Mouse (Mus musculus): ENCODE measurements around the gene Tmem119. TPM values are rescaled to one million over a fixed set of nuclear protein-coding genes. Genes with fewer than 3 reads are reported as not detected.

Gene Tmem119
- polyA plus RNA-seq, 1 experiment from 2014 or later: 3.4 TPM

- Histone ChIP-seq H3K27ac (ENCODE audit: low read depth) (no peak overlapping the region), H3K4me1 (ENCODE audit: insufficient read depth) (peaks cover 18% of the 10 kb centered on the region), H3K9me3 (ENCODE audit: low read length) (no peaks in the 10 kb centered on the region), H3K4me3 (ENCODE audit: low read depth, low read length) (no peak overlapping the region), H3K36me3 (replicated peaks; ENCODE audit: insufficient read depth, low read length) (no peaks in the 10 kb centered on the region), H3K9ac (replicated peaks) (no peak overlapping the region), H3K4me2 (ENCODE audit: low read depth, low read length) (no peak overlapping the region), H3K27me3 (ENCODE audit: insufficient read depth, low read length) (no peaks in the 10 kb centered on the region)
- DNase-seq (no peak), ATAC-seq (no peak)
- 59% methylated on average over 2 of the region's 2 CpGs for WGBS (ENCODE audit: insufficient replicate concordance)
- no peak for TF ChIP-seq CTCF (IDR thresholded peaks at IDR 0.05; ENCODE audit: low read depth)
- TF ChIP-seq EP300 (IDR thresholded peaks at IDR 0.05; ENCODE audit: low read depth): no peak
Measured at GRCm38 (mm10) chr5:113808177-113808576, 7.9 kb upstream of the Tmem119 start.

- no peak overlapping the region; the same call in 1 of the 2 replicates for H3K27ac ChIP-seq (ENCODE audit: low read depth)
- TF ChIP-seq EP300 (IDR thresholded peaks at IDR 0.05; ENCODE audit: low read depth) (no peak), CTCF (IDR thresholded peaks at IDR 0.05; ENCODE audit: low read depth) (no peak)
- H3K4me1 ChIP-seq (ENCODE audit: insufficient read depth): peaks cover 16% of the 10 kb centered on the region
- no peak overlapping the region for H3K4me3 ChIP-seq (ENCODE audit: low read depth, low read length)
- WGBS (ENCODE audit: insufficient replicate concordance): 58% methylated on average over 9 of the region's 9 CpGs
- H3K27me3 ChIP-seq (ENCODE audit: insufficient read depth, low read length): no peaks in the 10 kb centered on the region
- DNase-seq (no peak), ATAC-seq (no peak)
- no peak overlapping the region for H3K4me2 ChIP-seq (ENCODE audit: low read depth, low read length)
- no peaks in the 10 kb centered on the region for H3K36me3 ChIP-seq (replicated peaks; ENCODE audit: insufficient read depth, low read length)
- H3K9ac ChIP-seq (replicated peaks): no peak overlapping the region
- no peaks in the 10 kb centered on the region for H3K9me3 ChIP-seq (ENCODE audit: low read length)
Measured at GRCm38 (mm10) chr5:113807712-113808111, 7.4 kb upstream of the Tmem119 start.

GRCm38 (mm10) chr5:113806414-113806813 lies 6.1 kb upstream of the Tmem119 start:
- no peaks in the 10 kb centered on the region for H3K27me3 ChIP-seq (ENCODE audit: insufficient read depth, low read length)
- H3K27ac ChIP-seq (ENCODE audit: low read depth): no peak overlapping the region
- ATAC-seq: peak; percentile 32; the same call in 1 of the 2 replicates
- H3K4me2 ChIP-seq (ENCODE audit: low read depth, low read length): no peak overlapping the region
- no peak for DNase-seq
- WGBS (ENCODE audit: insufficient replicate concordance): 10% methylated on average over 10 of the region's 10 CpGs
- H3K9me3 ChIP-seq (ENCODE audit: low read length): no peaks in the 10 kb centered on the region
- H3K4me3 ChIP-seq (ENCODE audit: low read depth, low read length): no peak overlapping the region
- TF ChIP-seq EP300 (IDR thresholded peaks at IDR 0.05; ENCODE audit: low read depth) (no peak), CTCF (IDR thresholded peaks at IDR 0.05; ENCODE audit: low read depth) (no peak)
- H3K36me3 ChIP-seq (replicated peaks; ENCODE audit: insufficient read depth, low read length): no peaks in the 10 kb centered on the region
- peaks cover 16% of the 10 kb centered on the region for H3K4me1 ChIP-seq (ENCODE audit: insufficient read depth)
- H3K9ac ChIP-seq (replicated peaks): no peak overlapping the region

- Histone ChIP-seq H3K36me3 (replicated peaks; ENCODE audit: insufficient read depth, low read length) (no peaks in the 10 kb centered on the region), H3K27me3 (ENCODE audit: insufficient read depth, low read length) (no peaks in the 10 kb centered on the region), H3K27ac (ENCODE audit: low read depth) (peak overlapping the region; percentile 55; the same call in 1 of the 2 replicates), H3K9ac (replicated peaks) (no peak overlapping the region), H3K4me3 (ENCODE audit: low read depth, low read length) (no peak overlapping the region), H3K4me1 (ENCODE audit: insufficient read depth) (peaks cover 16% of the 10 kb centered on the region), H3K9me3 (ENCODE audit: low read length) (no peaks in the 10 kb centered on the region), H3K4me2 (ENCODE audit: low read depth, low read length) (no peak overlapping the region)
- 72% methylated on average over 9 of the region's 9 CpGs for WGBS (ENCODE audit: insufficient replicate concordance)
- DNase-seq (no peak), ATAC-seq (peak; percentile 27; the same call in 1 of the 2 replicates)
- TF ChIP-seq EP300 (IDR thresholded peaks at IDR 0.05; ENCODE audit: low read depth): no peak
Measured at GRCm38 (mm10) chr5:113805301-113805700, 5.0 kb upstream of the Tmem119 start.

GRCm38 (mm10) chr5:113804395-113804966 lies 4.2 kb upstream of the Tmem119 start:
- Histone ChIP-seq H3K9me3 (ENCODE audit: low read length) (no peaks in the 10 kb centered on the region), H3K4me1 (ENCODE audit: insufficient read depth) (peaks cover 16% of the 10 kb centered on the region), H3K4me3 (ENCODE audit: low read depth, low read length) (no peak overlapping the region), H3K27me3 (ENCODE audit: insufficient read depth, low read length) (no peaks in the 10 kb centered on the region), H3K27ac (ENCODE audit: low read depth) (peak overlapping the region; percentile 52), H3K36me3 (replicated peaks; ENCODE audit: insufficient read depth, low read length) (no peaks in the 10 kb centered on the region), H3K4me2 (ENCODE audit: low read depth, low read length) (no peak overlapping the region), H3K9ac (replicated peaks) (peak overlapping the region; percentile 8; the same call in 1 of the 2 replicates)
- peak; percentile 33; the same call in 1 of the 2 replicates for TF ChIP-seq CTCF (IDR thresholded peaks at IDR 0.05; ENCODE audit: low read depth)
- TF ChIP-seq EP300 (IDR thresholded peaks at IDR 0.05; ENCODE audit: low read depth): no peak
- ATAC-seq (no peak), DNase-seq (no peak)
- 39% methylated on average over 7 of the region's 7 CpGs for WGBS (ENCODE audit: insufficient replicate concordance)

GRCm38 (mm10) chr5:113799691-113800090 lies 625 bp downstream of the Tmem119 start:
- Histone ChIP-seq H3K36me3 (replicated peaks; ENCODE audit: insufficient read depth, low read length) (no peaks in the 10 kb centered on the region), H3K4me3 (ENCODE audit: low read depth, low read length) (no peak overlapping the region), H3K27ac (ENCODE audit: low read depth) (no peak overlapping the region), H3K27me3 (ENCODE audit: insufficient read depth, low read length) (no peaks in the 10 kb centered on the region), H3K4me1 (ENCODE audit: insufficient read depth) (peaks cover 22% of the 10 kb centered on the region), H3K4me2 (ENCODE audit: low read depth, low read length) (peak overlapping the region; percentile 49; the same call in 1 of the 2 replicates), H3K9ac (replicated peaks) (no peak overlapping the region), H3K9me3 (ENCODE audit: low read length) (no peaks in the 10 kb centered on the region)
- ATAC-seq (no peak), DNase-seq (no peak)
- 57% methylated on average over 5 of the region's 5 CpGs for WGBS (ENCODE audit: insufficient replicate concordance)
- TF ChIP-seq CTCF (IDR thresholded peaks at IDR 0.05; ENCODE audit: low read depth): no peak

Measured in liver, postnatal 0 days (tissue).